Mouse (Mus musculus) testis, adult 10 weeks (tissue): ENCODE results near the gene Fam181a. TPM values are rescaled to one million over a fixed set of nuclear protein-coding genes. Genes with fewer than 3 reads are reported as not detected.

Source experiments
- polyA plus RNA-seq: library from polyadenylated mRNA; stranded (reverse); fragments of 350-450 nt; fragmentation: Illumina TruSeq; extraction: RNeasy Lipid Tissue Mini Kit (QIAGEN cat#74804); gene quantifications from one replicate; pipeline ENCODE4 v1.2.3, GENCODE M21; 2014; ENCODE audit warnings: low read depth, low replicate concordance

Gene Fam181a
- 0.34 TPM for polyA plus RNA-seq

GRCm38 (mm10) chr12:103310744-103311267 lies at the start of gene Fam181a:
Fam181a (plus strand) TSS chr12:103310975.

GRCm38 (mm10) chr12:103355746-103356414 lies 45.1 kb downstream of the Fam181a start, which contains the start of gene Asb2:
Asb2 (minus strand) TSS chr12:103356001.

Other genes starting within 250 kb of the Fam181a start
- not detected for gene Prima1, start 68.8 kb upstream of the Fam181a start, polyA plus RNA-seq
- gene Asb2, start 45.0 kb downstream of the Fam181a start, polyA plus RNA-seq = not detected
- 347 TPM for gene Otub2, start 77.7 kb downstream of the Fam181a start, polyA plus RNA-seq
- not detected for gene 9330161L09Rik, start 96.8 kb downstream of the Fam181a start, polyA plus RNA-seq
- gene Ddx24, start 114.9 kb downstream of the Fam181a start, polyA plus RNA-seq = 48.6 TPM
- gene Ifi27, start 123.2 kb downstream of the Fam181a start, polyA plus RNA-seq = 15.2 TPM
- not detected for gene Ifi27l2a, start 132.7 kb downstream of the Fam181a start, polyA plus RNA-seq
- gene Ifi27l2b, start 146.2 kb downstream of the Fam181a start, polyA plus RNA-seq = 0.20 TPM
- gene Ppp4r4, start 221.3 kb downstream of the Fam181a start, polyA plus RNA-seq = 103 TPM